In genomic region chr10:127310523-127311475, GRCm38 (mm10) we compare ENCODE assay signal across 1 mouse cellular context.
TF ChIP-seq lines count a peak whose summit lies in the region.

No protein-coding gene starts in this region.

TF ChIP-seq in myocyte, 11 proteins besides CTCF, POLR2A, EP300 and RAD21 (continued from another document):
- no peak for TF ChIP-seq TCF3 (IDR thresholded peaks at IDR 0.05; ENCODE audit: insufficient read length, low read depth)
TF ChIP-seq in myocyte: peak in this region for 0.
